Mouse (Mus musculus): ENCODE results near the gene Lck.
A peak's percentile ranks its signal among the peaks of the same experiment; 100 is the strongest.

Gene Lck

DNA sequence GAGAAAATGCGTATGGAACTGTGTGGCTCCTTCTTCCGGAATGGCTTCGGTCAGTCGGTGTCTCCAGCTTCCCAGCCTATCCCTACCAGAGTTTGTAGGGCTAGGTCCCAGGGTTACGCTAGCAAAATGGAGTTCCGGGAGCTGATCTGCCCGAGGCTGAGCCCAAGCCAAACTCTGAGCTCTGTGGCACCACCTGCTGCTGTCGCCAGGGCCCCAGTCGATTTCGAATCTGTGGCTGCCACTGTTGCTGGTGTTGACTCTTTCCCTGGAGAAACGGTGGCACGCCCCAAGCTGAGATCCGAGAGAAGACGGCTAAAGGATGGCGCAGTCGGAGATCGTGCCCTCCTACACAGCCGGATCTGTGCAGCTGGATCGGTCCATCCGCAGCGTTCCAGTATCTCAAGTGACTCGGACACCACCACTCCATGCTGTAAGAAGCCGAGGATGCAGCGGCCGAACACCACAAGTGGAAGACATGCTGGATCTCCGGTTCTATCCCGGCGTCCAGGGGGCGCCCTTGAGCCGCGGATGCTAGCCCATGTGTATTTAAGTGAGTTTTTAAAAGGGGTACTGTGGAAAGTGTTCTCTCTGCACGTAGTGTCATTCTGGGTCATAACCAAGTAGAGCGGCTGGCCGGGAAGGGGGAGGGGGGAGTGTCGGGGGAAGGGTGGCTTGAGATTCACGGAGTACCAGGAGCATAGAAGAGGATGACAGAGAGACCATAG lies 11.6 kb upstream of the Lck start:
- DNase-seq = peak; percentile 94

DNA sequence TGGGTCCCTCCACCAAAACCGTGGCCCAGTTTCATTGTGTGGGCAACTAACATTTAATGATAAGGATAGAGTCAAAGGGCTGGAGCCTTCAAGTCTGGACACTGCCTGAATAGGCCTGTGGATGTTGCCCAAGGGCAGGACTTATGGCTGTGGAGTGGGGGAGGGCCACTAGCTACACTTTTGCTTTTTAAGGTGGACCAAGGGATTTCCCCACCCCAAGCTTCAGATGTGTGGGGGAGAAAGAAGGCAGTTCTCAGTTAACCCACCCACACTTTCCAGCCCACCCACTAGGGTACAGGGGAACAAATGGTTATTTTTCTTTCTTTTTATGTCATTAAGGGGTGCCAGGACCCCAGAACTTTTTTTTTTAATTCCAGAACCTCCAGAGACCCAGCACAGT lies 10.9 kb upstream of the Lck start:
- DNase-seq = no peak

DNA sequence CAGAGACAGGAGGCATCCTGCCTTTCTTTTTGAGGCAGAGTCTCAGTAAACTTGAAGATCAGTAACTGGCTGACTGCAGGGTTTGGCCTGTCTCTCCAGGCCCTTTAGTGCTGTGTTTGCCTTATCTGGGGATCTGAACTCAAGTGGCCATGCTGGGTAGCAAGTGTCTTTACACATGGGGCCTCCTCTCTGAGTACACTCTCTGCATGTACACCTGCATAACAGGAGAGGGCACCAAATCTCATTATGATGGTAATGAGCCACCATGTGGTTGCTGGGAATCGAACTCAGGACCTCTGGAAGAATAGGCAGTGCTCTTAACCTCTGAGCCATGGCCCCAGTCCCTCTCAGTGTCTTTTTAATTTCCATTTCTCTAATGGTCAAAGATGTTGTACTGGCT lies 8.8 kb upstream of the Lck start:
- DNase-seq = no peak

DNA sequence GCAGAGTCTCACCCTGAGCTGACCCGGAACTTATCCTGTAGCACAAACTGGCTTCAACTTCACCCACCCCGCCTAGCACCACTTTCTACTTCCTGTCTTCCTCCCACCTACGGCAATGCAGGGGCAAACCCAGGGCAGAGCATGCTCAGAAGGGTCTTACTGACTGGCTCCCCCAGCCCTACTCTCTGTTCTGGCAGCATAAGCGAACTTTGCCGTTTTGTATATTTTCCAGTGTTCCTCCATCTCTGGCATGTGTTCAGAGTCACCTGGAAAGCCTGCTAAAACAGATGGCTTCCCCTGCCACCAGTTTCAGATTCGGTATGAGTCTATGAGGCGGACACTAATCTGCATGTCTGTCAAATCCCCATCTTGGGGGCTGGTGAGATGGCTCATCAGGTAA lies 6.9 kb upstream of the Lck start:
- DNase-seq = no peak

DNA sequence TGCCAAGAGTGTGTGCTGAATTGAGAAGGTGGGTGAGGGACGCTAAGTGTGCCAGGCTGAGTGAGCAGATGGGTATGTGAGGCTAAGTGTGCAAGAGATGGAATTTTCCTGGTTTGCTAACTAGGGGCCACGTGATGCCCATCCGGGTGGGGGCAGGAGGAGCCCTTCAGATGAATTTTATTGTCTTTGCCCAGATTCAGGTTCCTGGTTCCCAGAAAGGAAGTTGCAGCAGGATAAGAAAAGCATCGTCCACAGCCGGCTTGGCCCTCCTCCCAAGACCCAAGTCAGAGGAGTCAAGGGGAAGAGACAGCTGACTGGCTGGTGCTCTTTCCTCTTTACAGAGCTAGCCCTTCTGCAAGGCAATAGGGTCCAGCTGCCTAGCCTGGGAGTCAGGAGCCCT lies 5.0 kb upstream of the Lck start, which contains the start of gene Fam167b:
Fam167b (minus strand) TSS at position 84 of the 400 bp plus-strand sequence.
- DNase-seq = peak; percentile 76

DNA sequence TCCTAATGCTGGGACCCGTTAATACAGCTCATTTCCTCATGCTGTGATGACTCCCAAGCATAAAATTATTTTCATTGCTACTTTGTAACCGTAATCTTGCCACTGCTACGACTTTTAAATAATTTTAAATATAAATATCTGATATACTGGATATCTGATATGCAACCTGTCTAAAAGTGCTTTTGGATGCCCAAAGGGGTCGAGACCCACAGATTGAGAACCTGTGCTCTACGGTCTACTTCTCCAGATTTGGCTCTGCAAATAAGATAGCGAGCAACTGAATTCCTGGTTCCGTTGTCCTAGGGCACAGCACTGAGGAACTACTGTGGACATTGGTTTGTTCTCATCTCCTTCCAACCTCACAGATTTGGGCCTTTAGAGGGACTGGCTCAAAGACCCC lies 4.2 kb upstream of the Lck start:
- no peak for DNase-seq

DNA sequence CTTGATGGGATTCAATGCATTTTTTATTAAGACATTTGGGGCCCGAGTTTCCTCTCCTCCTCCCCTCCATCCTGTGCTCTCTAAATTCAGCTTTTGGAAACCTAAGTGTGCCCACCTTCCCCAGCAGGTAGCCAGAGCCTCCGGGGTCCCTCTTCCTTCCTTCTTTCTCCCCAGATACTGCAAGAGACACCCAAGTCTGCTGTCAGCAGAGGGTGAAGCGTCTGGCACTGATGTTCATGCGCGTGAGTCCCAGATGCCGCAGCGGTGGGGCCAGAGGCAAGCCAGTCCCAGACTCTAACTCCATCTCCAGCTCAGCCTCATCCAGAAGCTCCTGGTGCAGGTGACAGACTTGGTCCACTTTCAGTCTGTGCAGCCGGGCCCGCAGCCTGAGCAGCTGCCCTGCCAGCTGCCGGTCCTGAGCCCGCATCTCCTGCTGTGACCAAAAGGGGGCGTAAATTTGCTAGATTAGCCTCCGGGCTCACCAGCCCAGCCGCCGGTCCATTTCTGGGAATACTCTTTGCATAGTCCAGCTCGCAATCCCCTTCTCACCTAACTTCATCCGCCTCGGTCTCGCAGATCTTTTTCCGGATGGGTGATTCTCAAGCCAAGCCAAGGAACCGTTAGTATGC lies 3.5 kb upstream of the Lck start:
- DNase-seq = peak; percentile 89

DNA sequence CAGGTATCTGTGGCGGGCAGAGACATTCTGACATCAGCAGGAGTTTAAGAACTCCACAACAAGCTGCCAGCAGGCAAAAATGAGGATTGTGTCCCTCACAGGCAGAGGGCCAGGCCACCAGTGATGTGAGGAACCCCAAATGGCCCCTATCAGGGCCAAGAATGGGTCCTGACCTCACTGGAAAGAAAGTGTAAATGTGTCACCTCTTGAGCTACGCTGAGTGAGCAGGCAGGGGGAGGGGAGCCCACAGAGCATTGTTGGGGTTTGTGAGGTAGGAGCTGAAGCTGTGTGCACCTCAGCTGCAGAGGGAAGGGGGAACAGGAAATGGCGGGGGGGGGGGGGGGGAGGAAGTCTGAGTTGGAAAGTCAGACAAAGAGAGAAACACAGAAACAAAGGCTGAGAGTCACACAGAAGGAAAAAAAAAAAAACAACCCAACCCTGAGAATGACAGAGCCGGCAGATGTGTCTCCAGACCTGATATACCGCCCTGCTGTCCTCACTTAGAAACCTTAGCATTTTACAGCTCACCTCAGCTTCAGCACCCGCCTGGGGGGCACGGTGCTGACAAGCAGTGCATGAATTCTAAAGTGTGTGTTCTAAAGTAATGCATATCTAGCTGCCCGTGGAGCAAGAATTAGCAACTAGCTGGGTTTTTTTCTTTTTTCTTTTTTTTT lies 1.9 kb upstream of the Lck start:
- peak; percentile 59 for DNase-seq

DNA sequence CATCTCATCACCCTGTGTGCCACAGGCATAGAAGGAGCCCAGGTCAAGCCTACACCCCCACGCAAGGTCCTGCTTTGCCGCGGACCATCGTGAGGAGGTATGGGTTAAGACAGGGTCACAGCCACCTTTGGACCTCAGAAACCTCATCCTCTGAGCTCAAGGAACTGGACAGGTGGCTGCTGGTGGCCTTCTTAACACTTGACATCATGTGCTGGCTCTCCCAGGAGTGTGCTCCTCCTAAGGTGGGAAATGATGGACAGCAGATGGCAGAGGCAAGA lies 409 bp downstream of the Lck start:
- no peak for DNase-seq

DNA sequence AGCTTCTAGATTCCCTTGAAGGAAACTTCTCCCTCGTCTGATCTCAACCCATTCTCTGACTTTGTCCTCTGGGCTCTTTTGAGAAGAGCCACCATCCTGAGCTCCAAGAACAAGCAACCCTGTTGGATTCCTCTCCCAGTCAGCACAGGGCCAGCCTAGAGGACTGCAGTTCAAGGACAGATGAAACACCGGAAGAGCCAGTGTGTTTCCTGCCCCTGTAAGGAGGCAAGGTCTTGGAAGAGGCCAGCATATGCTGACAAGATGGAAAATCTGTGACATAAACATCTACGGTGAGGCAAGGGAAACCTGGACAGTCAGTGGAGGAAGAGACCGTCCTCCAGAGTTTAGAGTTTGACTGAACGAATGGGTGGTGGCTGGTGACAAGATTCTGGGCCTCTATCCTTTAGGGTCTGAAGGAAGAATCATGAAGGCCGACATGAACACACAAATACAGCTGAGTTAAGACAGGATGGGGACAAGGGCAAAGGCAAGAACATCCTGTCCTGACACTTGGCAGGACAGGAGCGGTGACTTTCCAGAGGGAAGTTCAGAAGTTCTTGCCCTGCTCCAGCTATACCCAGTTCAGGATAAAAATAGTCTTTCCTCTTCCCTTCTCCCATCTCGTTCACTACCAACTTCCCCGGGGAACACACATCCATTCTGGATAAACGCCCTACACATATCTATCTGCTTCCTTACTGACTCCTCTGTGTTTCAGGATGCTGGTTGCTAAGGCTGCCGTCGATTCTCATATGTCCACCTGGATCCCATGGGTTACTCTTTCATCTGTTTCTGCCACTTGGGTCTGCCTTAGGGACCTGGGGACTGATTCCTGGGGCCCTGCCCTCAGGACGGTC lies 977 bp downstream of the Lck start:
- peak; percentile 23 for DNase-seq

DNA sequence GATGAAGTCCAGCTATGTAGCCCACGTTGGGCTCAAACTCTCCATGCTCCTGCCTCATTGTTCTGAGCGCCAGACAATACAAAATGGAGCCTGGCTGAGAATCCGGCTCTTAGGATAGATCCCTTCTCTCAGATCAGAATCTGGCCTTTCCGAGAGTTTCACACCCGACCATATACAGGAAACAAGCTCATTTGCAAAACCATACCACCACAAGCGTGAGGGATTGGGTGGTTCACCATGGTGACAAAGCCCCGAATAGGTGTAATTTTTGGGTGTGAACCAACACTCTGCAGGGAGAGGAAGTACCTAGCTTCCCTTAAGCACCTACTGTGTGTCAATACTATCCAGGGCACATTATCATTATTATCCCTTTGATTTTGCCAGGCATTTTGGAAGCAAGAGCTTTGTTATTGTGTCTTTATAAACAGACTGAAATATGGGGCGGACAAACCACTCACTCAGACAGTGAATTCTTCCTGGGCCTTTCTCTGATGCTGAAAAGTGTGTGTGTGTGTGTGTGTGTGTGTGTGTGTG lies 1.8 kb downstream of the Lck start:
- no peak for DNase-seq

DNA sequence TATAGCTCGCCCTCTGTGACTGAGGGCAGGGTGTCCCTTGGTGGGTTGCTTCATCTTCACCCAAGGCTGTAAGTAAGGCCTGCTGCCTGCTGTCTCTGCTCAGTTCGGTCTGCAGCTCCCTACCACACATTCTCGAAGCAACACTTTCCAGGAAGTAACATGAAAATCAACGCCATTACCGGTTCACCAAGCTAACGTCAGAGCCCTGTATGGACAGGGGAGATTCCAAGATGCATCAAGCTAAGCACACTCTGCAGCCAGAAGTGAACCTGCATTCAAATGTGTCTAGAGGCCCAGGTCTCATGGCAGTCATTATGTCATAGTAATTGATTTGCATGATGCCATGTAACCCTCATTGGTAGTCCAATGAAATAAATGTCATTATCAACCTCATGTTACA lies 3.4 kb downstream of the Lck start:
- no peak for DNase-seq

DNA sequence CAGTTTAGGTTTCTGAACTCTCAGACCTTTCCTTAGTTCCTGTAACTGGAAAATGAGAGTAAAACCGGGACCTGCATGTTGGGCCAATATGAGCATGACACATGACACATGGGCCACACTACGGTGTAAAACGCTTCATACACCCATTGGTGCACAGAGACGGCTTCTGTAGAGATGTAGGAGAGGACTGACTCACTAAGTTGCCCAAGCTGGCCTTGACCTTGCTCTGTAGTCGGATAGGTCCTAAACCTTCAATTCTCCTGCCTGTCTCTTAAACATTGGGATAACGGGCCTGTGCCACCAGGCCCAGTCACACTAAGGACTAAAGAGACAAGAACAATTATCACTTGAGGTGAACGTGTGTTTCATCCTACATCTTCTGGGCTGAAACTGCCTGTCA lies 5.1 kb downstream of the Lck start:
- no peak for DNase-seq

DNA sequence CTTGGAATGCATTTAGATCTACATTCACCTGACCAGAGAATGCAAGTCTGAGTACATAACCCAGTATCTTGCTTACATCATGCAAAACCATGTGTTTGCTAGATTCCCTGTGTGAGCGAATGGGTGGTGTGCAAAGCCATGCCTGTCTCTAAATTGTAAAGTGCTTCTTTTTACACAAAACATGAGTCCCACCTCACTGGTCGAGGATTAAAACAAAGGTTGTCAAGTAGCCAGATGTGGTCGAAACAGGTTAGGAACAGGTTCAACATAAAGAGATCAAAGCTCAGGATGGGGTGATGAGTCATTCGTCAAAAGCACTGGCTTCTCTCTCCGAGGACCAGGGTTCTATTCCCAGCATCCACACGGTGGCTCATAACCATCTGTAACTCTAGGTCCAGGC lies 8.3 kb downstream of the Lck start:
- DNase-seq = no peak

DNA sequence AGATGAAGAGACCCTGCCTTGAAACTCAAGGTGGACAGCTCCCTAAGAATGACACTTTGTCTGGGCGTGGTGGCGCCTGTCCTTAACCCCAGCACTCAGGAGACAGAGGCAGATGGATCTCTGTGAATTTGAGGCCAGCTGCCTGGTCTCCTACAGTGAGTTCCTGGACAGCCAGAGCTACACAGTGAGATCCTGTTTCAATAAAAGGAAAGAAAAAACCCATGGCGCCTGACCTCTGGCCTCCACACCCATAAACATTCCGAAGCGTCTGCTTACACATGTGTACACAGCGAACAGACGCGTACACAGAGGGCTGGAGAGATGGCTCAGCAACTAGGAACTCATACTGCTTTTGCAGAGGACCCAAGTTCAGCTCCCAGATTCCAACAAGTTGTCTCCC lies 9.7 kb downstream of the Lck start:
- peak; percentile 67 for DNase-seq

DNA sequence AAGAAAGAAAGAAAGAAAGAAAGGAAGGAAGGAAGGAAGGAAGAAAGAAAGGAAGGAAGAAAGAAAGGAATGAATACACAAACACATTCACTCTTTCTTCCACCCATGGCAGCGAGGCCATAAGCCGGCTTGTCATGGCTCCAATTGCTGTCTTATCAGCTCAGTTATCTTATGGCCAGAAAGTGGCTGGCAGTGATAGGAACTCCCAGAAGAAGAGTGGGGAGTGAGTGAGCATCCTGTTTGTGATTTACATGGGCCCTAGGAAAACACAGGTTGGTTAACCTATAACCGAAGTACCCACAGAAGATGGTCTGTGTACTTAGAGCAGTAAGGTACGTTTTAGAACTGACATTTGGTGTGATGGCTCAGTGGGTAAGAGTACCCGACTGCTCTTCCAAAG lies 12.3 kb downstream of the Lck start:
- DNase-seq = no peak

DNA sequence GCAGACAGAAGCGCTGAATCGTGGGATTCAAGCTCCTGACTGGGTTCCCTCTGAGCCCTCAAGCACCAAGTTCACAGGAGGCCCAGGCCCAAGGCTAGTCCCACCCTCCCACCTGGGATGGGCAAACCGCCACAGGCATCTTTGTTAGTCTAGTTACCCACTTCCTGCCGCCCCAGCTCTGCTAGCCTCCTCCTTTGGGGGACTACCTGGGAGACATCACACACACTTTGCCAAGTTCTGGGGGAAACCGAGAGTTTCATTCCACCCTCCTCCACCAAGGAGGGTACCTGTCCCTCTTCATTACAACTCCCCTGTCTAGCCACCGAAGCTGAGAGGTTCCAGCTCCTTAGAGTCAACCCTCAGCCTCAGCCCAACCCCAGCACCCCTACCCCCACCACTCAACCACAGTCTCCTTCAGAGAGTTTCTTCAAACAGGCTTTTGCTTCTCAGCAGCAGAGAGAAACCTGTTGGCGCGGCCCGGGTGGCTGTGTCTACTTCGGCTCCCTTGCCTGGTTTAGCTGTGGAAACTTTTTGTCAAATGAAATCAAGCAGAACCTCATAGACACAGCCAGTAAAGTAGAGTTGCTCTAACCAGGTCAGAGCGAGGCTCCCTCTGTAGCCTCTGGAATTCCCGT lies 15.0 kb downstream of the Lck start:
- DNase-seq = peak; percentile 24

DNA sequence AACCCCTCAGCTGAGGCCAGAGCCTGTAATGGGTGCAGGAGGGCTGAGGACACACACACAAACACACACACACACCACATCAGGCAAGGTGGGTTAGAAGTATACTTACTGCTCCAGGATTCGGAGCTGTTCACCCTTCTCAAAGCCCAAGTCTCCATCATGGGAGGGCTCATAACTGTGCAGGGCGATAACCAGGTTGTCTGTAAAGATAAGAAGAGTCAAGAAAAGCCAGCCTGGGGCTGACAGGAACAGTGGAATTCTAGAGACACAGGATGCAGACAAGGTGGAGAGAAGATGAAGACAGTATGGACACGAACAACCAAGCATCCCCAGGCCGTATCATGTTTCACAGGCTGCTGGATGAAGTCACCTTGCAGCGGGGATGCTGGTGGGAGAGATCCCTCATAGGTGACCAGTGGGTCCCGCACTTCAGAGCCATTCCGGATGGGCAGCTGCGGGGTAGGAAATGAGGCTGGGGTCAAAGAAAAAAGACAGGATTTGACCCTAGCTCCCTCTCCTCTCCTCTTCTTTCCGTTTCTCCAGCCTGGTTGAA lies 16.1 kb downstream of the Lck start:
- DNase-seq = peak; percentile 17

DNA sequence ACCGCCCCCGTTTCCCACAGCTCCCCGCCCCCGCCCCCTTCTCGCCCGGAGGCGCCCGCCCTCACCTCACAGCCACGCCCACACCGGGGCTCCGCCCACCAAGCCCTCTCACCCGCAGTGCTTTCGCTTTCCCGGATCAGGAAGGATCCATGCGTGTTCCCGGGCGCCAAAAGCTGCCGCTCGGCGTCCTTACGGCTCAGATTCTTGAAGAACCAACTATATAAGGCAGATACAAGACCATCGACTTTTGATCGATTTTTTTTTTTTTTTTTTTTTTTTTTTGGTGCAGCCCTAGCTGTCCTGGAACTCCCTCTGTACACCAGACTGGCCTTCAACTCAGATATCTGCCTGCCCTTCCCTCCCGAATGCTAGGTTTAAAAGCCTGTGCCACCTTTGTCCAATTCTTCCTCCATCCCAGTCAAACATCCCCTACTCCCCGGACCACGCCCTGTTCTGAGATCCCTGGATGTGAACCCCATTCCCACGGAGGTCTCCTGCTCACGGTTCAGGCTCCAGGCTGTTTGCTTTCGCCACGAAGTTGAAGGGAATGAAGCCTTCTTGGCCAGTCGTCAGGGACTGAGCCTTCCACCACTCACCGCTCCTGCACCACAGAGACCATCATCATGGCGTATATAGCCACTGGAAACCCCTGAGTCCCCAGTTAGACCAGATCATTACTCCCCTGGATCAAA lies 16.8 kb downstream of the Lck start:
- DNase-seq = peak; percentile 97

DNA sequence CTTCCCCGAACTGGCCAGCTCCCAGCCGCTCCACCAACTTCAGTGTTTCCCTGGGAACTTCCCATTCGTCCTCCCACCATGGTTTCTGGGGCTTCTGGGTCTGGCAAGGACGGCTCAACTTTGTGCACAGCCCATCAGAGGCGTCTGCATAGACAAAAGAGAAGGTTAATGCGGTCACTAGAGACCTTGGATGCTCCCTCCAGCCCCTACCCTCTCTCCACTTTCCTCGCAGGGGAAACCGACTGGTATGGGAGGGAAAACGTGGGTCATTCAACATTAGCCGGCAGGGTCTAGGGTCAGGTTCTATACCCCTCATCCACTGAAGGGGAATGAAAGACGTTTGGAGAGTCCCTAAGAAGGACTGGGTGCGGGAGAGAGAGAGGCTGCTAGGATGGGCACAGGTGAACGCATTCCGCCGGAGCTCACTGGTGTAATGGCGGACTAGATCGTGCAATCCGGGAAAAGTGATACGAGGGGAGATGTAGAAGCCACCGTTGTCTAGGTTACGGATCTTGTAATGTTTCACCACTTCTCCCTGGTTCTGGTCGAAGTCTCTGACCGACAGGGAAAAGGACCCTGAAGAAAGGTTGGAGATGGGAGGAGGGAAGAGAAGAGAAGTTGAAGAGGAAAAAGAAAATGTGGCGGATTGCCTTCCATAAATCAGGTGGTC lies 17.4 kb downstream of the Lck start:
- DNase-seq = no peak

DNA sequence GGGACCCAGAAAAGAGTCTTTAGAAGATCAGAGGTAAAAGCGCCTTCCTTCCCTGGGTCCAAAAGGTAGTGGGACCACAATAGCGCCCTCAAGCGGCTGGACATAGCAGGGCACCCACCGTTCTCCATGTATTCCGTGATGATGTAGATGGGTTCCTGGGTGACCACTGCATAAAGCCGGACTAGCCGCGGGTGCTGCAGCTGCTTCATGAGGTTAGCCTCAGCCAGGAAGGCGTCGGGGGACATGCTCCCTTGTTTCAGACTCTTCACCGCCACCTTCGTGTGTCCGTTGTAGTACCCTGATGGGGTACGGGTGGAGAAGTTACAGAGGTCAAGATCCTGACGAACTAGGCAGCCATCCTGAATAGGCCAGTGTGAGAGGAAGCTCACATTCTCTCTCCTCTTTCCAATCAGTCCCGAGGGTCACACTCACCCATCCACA lies 18.0 kb downstream of the Lck start:
- peak; percentile 77 for DNase-seq
